Mouse (Mus musculus) liver, embryonic 14.5 days (tissue): ENCODE measurements around the gene Itga1.

ENCODE experiments used
- CTCF ChIP-seq: IDR thresholded peaks from 2 replicates; pipeline ENCODE4 v1.5.1; 2016; ENCODE audit warnings: antibody characterized with exemption, low read depth, control low read depth
- EP300 ChIP-seq: IDR thresholded peaks from 2 replicates; pipeline ENCODE4 v1.6.1; 2016; ENCODE audit warnings: antibody characterized with exemption, low read depth

GRCm38 (mm10) chr13:115102754-115103153 is 990 bp upstream of the Itga1 start:
- TF ChIP-seq EP300 (no peak), CTCF (no peak)
